Mouse (Mus musculus) adrenal gland, postnatal 4 days (tissue): ENCODE data around the gene Cd36. TPM values are rescaled to one million over a fixed set of nuclear protein-coding genes. Genes with fewer than 3 reads are reported as not detected.

ENCODE experiments used
- DNase-seq, 2 experiments: peaks; one replicate each; pipeline ENCODE4 v3.0.0; 2021 to 2022; ENCODE audit warnings: low spot score in 2 of 2, mixed read lengths in 2 of 2
- total RNA-seq, 2 experiments: library from RNA; stranded (reverse); gene quantifications; 2 replicates each; pipeline ENCODE4 v1.2.3; 2021

Gene Cd36
- total RNA-seq, 2 experiments from 2014 or later, result 270 to 347 TPM

- DNase-seq, result no peak
These were observed 25.5 kb downstream of the Cd36 start for GRCm38 (mm10) chr5:17863085-17863484.

- DNase-seq, result no peak
These were observed 30.2 kb downstream of the Cd36 start for GRCm38 (mm10) chr5:17858399-17858798.

GRCm38 (mm10) chr5:17857871-17858270 is 30.7 kb downstream of the Cd36 start:
- DNase-seq, result no peak

GRCm38 (mm10) chr5:17857262-17857661 is 31.3 kb downstream of the Cd36 start:
- no peak for DNase-seq

- DNase-seq, result no peak
These were observed 34.3 kb downstream of the Cd36 start for GRCm38 (mm10) chr5:17854127-17854923.

- no peak for DNase-seq
These were observed 38.0 kb downstream of the Cd36 start for GRCm38 (mm10) chr5:17850582-17850981.

- DNase-seq, result no peak
These were observed 39.0 kb downstream of the Cd36 start for GRCm38 (mm10) chr5:17849582-17849981.

- DNase-seq, result no peak
These were observed 39.9 kb downstream of the Cd36 start for GRCm38 (mm10) chr5:17848733-17849132.

- DNase-seq, result no peak
These were observed 40.3 kb downstream of the Cd36 start for GRCm38 (mm10) chr5:17848267-17848666.

GRCm38 (mm10) chr5:17843921-17844320 is 44.7 kb downstream of the Cd36 start:
- DNase-seq, result no peak

- no peak for DNase-seq
These were observed 45.3 kb downstream of the Cd36 start for GRCm38 (mm10) chr5:17843316-17843715.

GRCm38 (mm10) chr5:17842111-17842729 is 46.4 kb downstream of the Cd36 start:
- DNase-seq, result no peak

- DNase-seq, result no peak
These were observed 49.1 kb downstream of the Cd36 start for GRCm38 (mm10) chr5:17839549-17839948.

- DNase-seq, result no peak
These were observed 52.2 kb downstream of the Cd36 start for GRCm38 (mm10) chr5:17836408-17836807.

GRCm38 (mm10) chr5:17835302-17836097 is 53.1 kb downstream of the Cd36 start:
- DNase-seq, result no peak

GRCm38 (mm10) chr5:17833797-17834196 is 54.8 kb downstream of the Cd36 start:
- no peak for DNase-seq

- DNase-seq, result no peak
These were observed 58.1 kb downstream of the Cd36 start for GRCm38 (mm10) chr5:17830536-17830935.

GRCm38 (mm10) chr5:17828713-17829544 is 59.7 kb downstream of the Cd36 start:
- no peak for DNase-seq

GRCm38 (mm10) chr5:17821395-17821794 is 67.2 kb downstream of the Cd36 start:
- no peak for DNase-seq

- no peak for DNase-seq
These were observed 68.2 kb downstream of the Cd36 start for GRCm38 (mm10) chr5:17820239-17820999.
